Mouse (Mus musculus): ENCODE measurements around the gene Auts2. TPM values are rescaled to one million over a fixed set of nuclear protein-coding genes. Genes with fewer than 3 reads are reported as not detected.

The Auts2 gene
- total RNA-seq, 4 experiments from 2014 or later, result 30.7 to 75.1 (median 38.7) TPM

- DNase-seq, result no peak
These were observed 374.9 kb downstream of the Auts2 start for GRCm38 (mm10) chr5:132168224-132168623.

- DNase-seq, result no peak
These were observed 376.6 kb downstream of the Auts2 start for GRCm38 (mm10) chr5:132166559-132166958.

- DNase-seq, result no peak
These were observed 379.2 kb downstream of the Auts2 start for GRCm38 (mm10) chr5:132163960-132164359.

GRCm38 (mm10) chr5:132162206-132162533 lies 381.0 kb downstream of the Auts2 start:
- DNase-seq, result no peak

GRCm38 (mm10) chr5:132161338-132162205 lies 381.6 kb downstream of the Auts2 start:
- no peak for DNase-seq

GRCm38 (mm10) chr5:132144181-132144580 lies 399.0 kb downstream of the Auts2 start:
- no peak for DNase-seq

GRCm38 (mm10) chr5:132140816-132141215 lies 402.3 kb downstream of the Auts2 start:
- DNase-seq, result no peak

GRCm38 (mm10) chr5:132135941-132136663 lies 407.0 kb downstream of the Auts2 start:
- DNase-seq, result no peak

- no peak for DNase-seq
These were observed 411.2 kb downstream of the Auts2 start for GRCm38 (mm10) chr5:132131948-132132347.

GRCm38 (mm10) chr5:132130577-132130976 lies 412.6 kb downstream of the Auts2 start:
- no peak for DNase-seq

GRCm38 (mm10) chr5:132126626-132127025 lies 416.5 kb downstream of the Auts2 start:
- DNase-seq, result no peak

- no peak for DNase-seq
These were observed 427.5 kb downstream of the Auts2 start for GRCm38 (mm10) chr5:132115631-132116030.

GRCm38 (mm10) chr5:132114561-132115301 lies 428.4 kb downstream of the Auts2 start:
- no peak for DNase-seq

- no peak for DNase-seq
These were observed 429.7 kb downstream of the Auts2 start for GRCm38 (mm10) chr5:132113480-132113879.

GRCm38 (mm10) chr5:132112666-132113065 lies 430.5 kb downstream of the Auts2 start:
- DNase-seq, result no peak

GRCm38 (mm10) chr5:132102426-132102825 lies 440.7 kb downstream of the Auts2 start:
- DNase-seq, result no peak

- DNase-seq, result no peak
These were observed 444.7 kb downstream of the Auts2 start for GRCm38 (mm10) chr5:132098461-132098860.

GRCm38 (mm10) chr5:132092721-132093120 lies 450.4 kb downstream of the Auts2 start:
- no peak for DNase-seq

- DNase-seq, result no peak
These were observed 453.5 kb downstream of the Auts2 start for GRCm38 (mm10) chr5:132089496-132090250.

- DNase-seq, result no peak
These were observed 454.6 kb downstream of the Auts2 start for GRCm38 (mm10) chr5:132088585-132088984.

GRCm38 (mm10) chr5:132083753-132084326 lies 459.3 kb downstream of the Auts2 start:
- no peak for DNase-seq

- no peak for DNase-seq
These were observed 467.2 kb downstream of the Auts2 start for GRCm38 (mm10) chr5:132075942-132076341.

Measured in adrenal gland, adult 8-10 months (tissue).